Mouse (Mus musculus) liver, adult 2 months (tissue): ENCODE data around the gene Nipbl.

Source experiments
- CTCF ChIP-seq: fragments of 200-500 bp; IDR thresholded peaks from 2 replicates; pipeline ENCODE4 v1.5.1; 2011; ENCODE audit warnings: low read depth, low read length, control low read depth
- POLR2A ChIP-seq: fragments of 200-500 bp; IDR thresholded peaks from 2 replicates; pipeline ENCODE4 v1.6.1; 2011; ENCODE audit warnings: low read length, control low read depth; ENCODE audit not compliant: insufficient read depth; ENCODE audit errors: extremely low read depth

DNA sequence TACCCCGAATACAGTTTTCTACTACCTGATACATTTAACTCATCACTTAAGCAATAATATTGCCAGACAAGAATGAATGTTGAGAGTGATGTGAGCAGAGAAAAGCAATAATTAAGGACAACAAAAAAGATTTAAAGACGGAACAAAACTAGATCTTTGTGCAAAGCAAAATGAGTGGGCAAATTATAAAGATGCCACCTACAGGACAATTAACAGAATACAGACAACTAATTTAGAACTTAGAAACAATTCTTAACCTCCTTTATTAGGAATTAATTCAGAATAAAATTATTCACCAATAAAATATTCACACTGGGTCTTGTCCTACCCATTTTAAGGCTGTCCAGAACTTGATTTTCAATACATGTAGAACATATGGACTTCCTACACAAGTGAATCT is 38.0 kb downstream of the Nipbl start:
- TF ChIP-seq POLR2A: no peak
- TF ChIP-seq CTCF: no peak
